Mouse (Mus musculus) kidney, adult 9 months (tissue): ENCODE measurements at regions not wholly inside any gene's neighbourhood (a gene's known extent, or its start where the extent isn't known, plus 50 kb on each side); places are given as distances from the start of the nearest gene placed in this dataset.

ENCODE experiments used
- DNase-seq: peaks from one replicate; pipeline ENCODE4 v3.0.0; 2022

- DNase-seq: no peak
Observed at GRCm38 (mm10) chr12:35603742-35604141, 68.9 kb upstream of the Ahr start.

GRCm38 (mm10) chr12:35602589-35602988, 67.8 kb upstream of the Ahr start:
- DNase-seq: no peak

- no peak for DNase-seq
Observed at GRCm38 (mm10) chr12:35598298-35598697, 63.5 kb upstream of the Ahr start.

- no peak for DNase-seq
Observed at GRCm38 (mm10) chr12:35592866-35593265, 58.0 kb upstream of the Ahr start.
